Mouse (Mus musculus) cerebellum, adult 2 months (tissue): ENCODE measurements around the gene 4930404N11Rik. TPM values are rescaled to one million over a fixed set of nuclear protein-coding genes. Genes with fewer than 3 reads are reported as not detected.
A peak's percentile ranks its signal among the peaks of the same experiment; 100 is the strongest.

ENCODE experiments used
- DNase-seq, 2 experiments: peaks; one replicate each; pipeline ENCODE4 v3.0.0; 2021
- H3K27ac ChIP-seq: fragments of 200-500 bp; 2 replicates; pipeline ENCODE4 v1.5.1; 2012; ENCODE audit warnings: low read length, control low read depth, inconsistent platforms; ENCODE audit not compliant: insufficient read depth
- H3K27me3 ChIP-seq: fragments of 200-500 bp; 2 replicates; pipeline ENCODE4 v1.6.1; 2012; ENCODE audit warnings: inconsistent platforms, mild to moderate bottlenecking, low read length, moderate library complexity; ENCODE audit not compliant: control insufficient read depth, insufficient read depth
- H3K4me1 ChIP-seq: fragments of 200-500 bp; 2 replicates; pipeline ENCODE4 v1.6.1; 2011; ENCODE audit warnings: low read length; ENCODE audit not compliant: control insufficient read depth, insufficient read depth
- H3K4me3 ChIP-seq: fragments of 200-500 bp; replicated peaks from 2 replicates; pipeline ENCODE3; 2011; ENCODE audit warnings: mild to moderate bottlenecking, low read depth, low read length, control low read depth; ENCODE audit not compliant: insufficient read depth
- CTCF ChIP-seq: fragments of 200-500 bp; IDR thresholded peaks from 2 replicates; pipeline ENCODE4 v1.5.1; 2011; ENCODE audit warnings: low read depth, mild to moderate bottlenecking, control low read depth, low read length, moderate library complexity, borderline replicate concordance; ENCODE audit not compliant: insufficient read depth
- POLR2A ChIP-seq: fragments of 200-500 bp; IDR thresholded peaks from 2 replicates; pipeline ENCODE4 v1.6.1; 2011; ENCODE audit warnings: low read length, control low read depth, borderline replicate concordance; ENCODE audit not compliant: insufficient read depth
- WGBS: fragments of 180-500 bp; shearing (Covaris S2); methylation state at CpG from one replicate; pipeline ENCODE4 v1.1.7; 2018; 5-methylcytosine and 5-hydroxymethylcytosine counted together
- polyA plus RNA-seq: library from polyadenylated mRNA; depleted of rRNA; stranded (reverse); fragments of >200 nt; gene quantifications from 2 replicates; pipeline ENCODE4 v1.2.3, GENCODE M21; 2012

Gene 4930404N11Rik
- polyA plus RNA-seq, 1 experiment, result 0.36 TPM

GRCm38 (mm10) chr10:81410350-81410749 is 44.7 kb upstream of the 4930404N11Rik start:
- no peak for DNase-seq
- Histone ChIP-seq H3K27ac (peak overlapping the region; percentile 99), H3K4me3 (no peak overlapping the region), H3K4me1 (peaks cover 96% of the 10 kb centered on the region), H3K27me3 (no peaks in the 10 kb centered on the region)
- WGBS, result 44% methylated on average over 4 of the region's 4 CpGs
- no peak for TF ChIP-seq CTCF
- no peak for TF ChIP-seq POLR2A

- Histone ChIP-seq H3K27ac (peak overlapping the region; percentile 63), H3K4me3 (no peak overlapping the region), H3K27me3 (no peaks in the 10 kb centered on the region), H3K4me1 (peaks cover 88% of the 10 kb centered on the region)
- TF ChIP-seq POLR2A, result no peak
- no peak for TF ChIP-seq CTCF
- WGBS, result 32% methylated on average over 8 of the region's 8 CpGs
- DNase-seq, result no peak
Measured at GRCm38 (mm10) chr10:81409330-81409729, 43.7 kb upstream of the 4930404N11Rik start.

- DNase-seq, result peak; percentile 68 to 72
- H3K4me1 ChIP-seq, result peaks cover 84% of the 10 kb centered on the region
- H3K27ac ChIP-seq, result peak overlapping the region; percentile 63
- WGBS, result 15% methylated on average over 9 of the region's 9 CpGs
- H3K27me3 ChIP-seq, result no peaks in the 10 kb centered on the region
- peak; percentile 86 for TF ChIP-seq CTCF
- TF ChIP-seq POLR2A, result no peak
- H3K4me3 ChIP-seq, result no peak overlapping the region
Measured at GRCm38 (mm10) chr10:81408871-81409291, 43.3 kb upstream of the 4930404N11Rik start.

DNA sequence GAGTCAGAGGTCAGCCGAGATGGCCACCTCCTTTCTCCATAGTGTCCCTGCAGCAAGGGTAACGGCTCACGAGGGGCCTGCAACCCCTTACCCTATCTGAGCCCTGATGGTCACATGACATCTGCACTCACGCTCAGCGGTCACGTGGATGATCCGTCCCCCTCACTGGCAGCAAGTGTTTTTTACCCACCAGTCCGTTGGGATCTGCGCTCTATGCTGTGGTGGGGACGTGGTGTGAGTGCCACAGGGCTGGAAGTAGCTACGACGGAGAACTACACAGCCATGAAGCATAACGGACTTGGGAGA is 42.8 kb upstream of the 4930404N11Rik start:
- no peaks in the 10 kb centered on the region for H3K27me3 ChIP-seq
- no peak for TF ChIP-seq CTCF
- TF ChIP-seq POLR2A, result no peak
- 35% methylated on average over 13 of the region's 13 CpGs for WGBS
- H3K27ac ChIP-seq, result peak overlapping the region; percentile 63
- H3K4me1 ChIP-seq, result peaks cover 79% of the 10 kb centered on the region
- DNase-seq, result no peak
- no peak overlapping the region for H3K4me3 ChIP-seq

DNA sequence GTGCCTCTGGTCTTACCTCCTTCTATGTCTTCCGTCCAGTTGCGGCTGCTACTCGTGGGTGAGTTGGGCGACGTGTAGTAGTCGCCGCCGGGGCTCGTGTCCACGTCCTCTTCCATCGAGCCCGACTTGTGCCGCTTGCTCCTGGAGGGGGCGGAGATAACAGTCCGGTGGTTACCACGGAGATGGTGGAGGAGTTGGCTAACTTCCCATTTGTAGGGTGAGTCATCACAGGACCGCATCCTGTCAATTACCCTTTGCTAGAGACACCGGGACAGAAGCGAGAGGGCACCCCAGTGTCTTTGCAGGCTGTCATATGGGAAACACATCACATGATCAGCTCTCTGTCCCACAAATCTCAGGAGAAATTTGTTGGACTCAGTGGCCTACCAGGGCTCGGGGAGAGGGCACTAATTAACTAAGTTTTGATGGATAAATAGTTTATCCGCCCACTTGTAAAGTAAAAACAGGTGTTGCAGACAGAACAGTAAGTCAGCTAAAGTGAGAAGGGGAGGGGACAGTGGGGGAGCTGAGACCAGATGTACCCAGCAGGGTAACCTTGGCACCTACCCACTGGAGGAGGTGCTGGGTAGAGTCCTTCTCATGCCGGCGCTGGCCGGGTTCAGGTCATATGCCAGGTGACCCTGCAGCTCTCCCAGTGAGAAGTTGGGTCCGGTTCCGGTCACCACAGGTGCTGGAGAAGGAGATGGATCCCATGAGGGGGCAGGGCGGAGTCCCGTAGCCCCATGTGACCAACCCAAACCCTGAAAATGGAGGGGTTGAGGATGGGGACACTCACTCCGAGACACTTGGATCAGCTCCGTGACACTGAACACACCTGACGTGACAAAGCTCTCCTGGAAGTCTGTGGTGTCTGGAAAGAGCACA is 42.2 kb upstream of the 4930404N11Rik start:
- Histone ChIP-seq H3K27me3 (no peaks in the 10 kb centered on the region), H3K4me1 (peaks cover 78% of the 10 kb centered on the region), H3K27ac (peak overlapping the region; percentile 69), H3K4me3 (peak overlapping the region; percentile 49)
- WGBS, result 6% methylated on average over 31 of the region's 31 CpGs
- TF ChIP-seq POLR2A (0 out of 2 replicates have a peak, but pooled peaks have one; percentile 5), CTCF (no peak)
- DNase-seq, result peak; percentile 89 to 95

GRCm38 (mm10) chr10:81406504-81407440 is 41.2 kb upstream of the 4930404N11Rik start:
- H3K4me1 ChIP-seq, result peaks cover 78% of the 10 kb centered on the region
- peak overlapping the region; percentile 69 for H3K27ac ChIP-seq
- no peaks in the 10 kb centered on the region for H3K27me3 ChIP-seq
- DNase-seq, result peak in 1 of 2 experiments; percentile 57
- TF ChIP-seq POLR2A, result no peak
- no peak for TF ChIP-seq CTCF
- peak overlapping the region; percentile 49 for H3K4me3 ChIP-seq
- 18% methylated on average over 24 of the region's 24 CpGs for WGBS

DNA sequence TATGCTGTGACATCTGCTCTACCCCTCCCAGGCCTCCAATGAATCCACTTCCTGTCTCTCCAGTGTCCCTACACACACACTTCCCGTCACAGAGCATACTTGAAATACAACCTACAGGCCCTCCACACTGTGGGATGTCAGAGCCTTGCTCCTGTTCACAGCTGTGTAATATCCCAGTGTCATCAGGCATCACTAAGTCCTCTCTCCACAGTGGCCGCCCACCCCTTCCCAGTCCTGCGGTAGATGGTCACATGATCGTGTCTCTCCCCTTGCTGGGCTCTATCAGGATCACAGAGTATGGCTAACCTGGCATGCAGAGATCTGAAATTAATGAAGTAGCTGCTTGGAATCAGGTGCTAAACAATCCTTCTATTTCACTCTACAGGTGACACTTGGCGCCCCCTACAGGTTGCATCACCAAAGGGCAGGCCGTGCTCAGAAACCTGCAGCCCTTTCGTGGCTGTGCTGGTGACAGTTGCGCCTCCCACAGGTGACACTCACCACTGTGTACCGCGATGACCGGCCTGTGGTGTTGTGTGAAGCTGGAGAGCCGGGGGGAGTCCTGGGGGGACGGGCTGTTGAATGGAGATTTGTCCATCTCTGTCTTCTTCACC is 40.1 kb upstream of the 4930404N11Rik start:
- H3K27ac ChIP-seq, result no peak overlapping the region; the same call in 1 of the 2 replicates
- DNase-seq, result peak; percentile 81 to 89
- 36% methylated on average over 13 of the region's 13 CpGs for WGBS
- no peak overlapping the region for H3K4me3 ChIP-seq
- TF ChIP-seq POLR2A, result no peak
- peak; percentile 85 for TF ChIP-seq CTCF
- peaks cover 77% of the 10 kb centered on the region for H3K4me1 ChIP-seq
- H3K27me3 ChIP-seq, result no peaks in the 10 kb centered on the region
